ENCODE assay signal across 19 mouse cellular contexts in genomic region chr15:101455891-101456290, GRCm38 (mm10). TPM values are rescaled to one million over a fixed set of nuclear protein-coding genes. Genes with fewer than 3 reads are reported as not detected.
"Had no signal": no experiment of that assay in that cellular context is flagged by ENCODE, and none has a peak within 500 bp of the region (broad histone marks: within the 10 kb centered on the region; RNA-seq: fewer than 3 reads in every experiment).

No protein-coding gene starts in this region.

- H3K4me3 ChIP-seq: intestine, embryonic 15.5 days; kidney, embryonic 15.5 days; limb, embryonic 12.5 days; midbrain, embryonic 15.5 days had no signal

- H3K9me3 ChIP-seq: intestine, embryonic 15.5 days; kidney, embryonic 15.5 days; midbrain, embryonic 15.5 days had no signal

- H3K9ac ChIP-seq: intestine, embryonic 15.5 days; kidney, embryonic 15.5 days; limb, embryonic 12.5 days; liver, embryonic 14.5 days; midbrain, embryonic 15.5 days had no signal

- DNase-seq: kidney, adult 18-20 months; layer of hippocampus, adult 9-11 months; liver; lung, adult 2 months; lung, postnatal 36 days; right cerebral cortex, adult 18-20 months; right cerebral cortex, postnatal 25 days had no signal

- H3K27ac ChIP-seq: intestine, embryonic 15.5 days; kidney, embryonic 15.5 days; limb, embryonic 12.5 days; liver, embryonic 14.5 days; midbrain, embryonic 15.5 days had no signal

- H3K36me3 ChIP-seq: intestine, embryonic 15.5 days; kidney, embryonic 15.5 days; limb, embryonic 12.5 days; midbrain, embryonic 15.5 days had no signal

- H3K27me3 ChIP-seq: intestine, embryonic 15.5 days; kidney, embryonic 15.5 days; midbrain, embryonic 15.5 days had no signal

- H3K4me2 ChIP-seq: intestine, embryonic 15.5 days; kidney, embryonic 15.5 days; limb, embryonic 12.5 days; midbrain, embryonic 15.5 days had no signal

- H3K4me1 ChIP-seq: intestine, embryonic 15.5 days; limb, embryonic 12.5 days had no signal

- ATAC-seq: intestine, embryonic 15.5 days; lung, postnatal 0 days; midbrain, embryonic 15.5 days had no signal

RNA-seq across cellular contexts. Expression of gene Krt81, which starts 7.7 kb away (rescaled TPM):
- total RNA-seq: left cerebral cortex, postnatal 36 days; megakaryocyte progenitor cell, adult 5-6 weeks had no signal
- polyA plus RNA-seq: intestine, embryonic 15.5 days; kidney, embryonic 15.5 days; large intestine, adult 2 months; limb, embryonic 12.5 days; liver, embryonic 14.5 days; lung, adult 2 months; lung, postnatal 0 days; neural tube, embryonic 14.5 days; small intestine, adult 2 months; stomach, embryonic 16.5 days had no signal

RNA-seq across cellular contexts. Expression of gene Krt88, which starts 8.3 kb away (rescaled TPM):
- total RNA-seq: left cerebral cortex, postnatal 36 days; megakaryocyte progenitor cell, adult 5-6 weeks had no signal
- polyA plus RNA-seq: intestine, embryonic 15.5 days; limb, embryonic 12.5 days; liver, embryonic 14.5 days; lung, adult 2 months; midbrain, embryonic 15.5 days; neural tube, embryonic 14.5 days; small intestine, adult 2 months had no signal

RNA-seq across cellular contexts. Expression of gene Krt87, which starts 17.3 kb away (rescaled TPM):
- polyA plus RNA-seq: kidney, embryonic 15.5 days; liver, embryonic 14.5 days had no signal

RNA-seq across cellular contexts. Expression of gene Krt86, which starts 17.4 kb away (rescaled TPM):
- total RNA-seq: left cerebral cortex, postnatal 36 days; megakaryocyte progenitor cell, adult 5-6 weeks had no signal
- polyA plus RNA-seq: intestine, embryonic 15.5 days; kidney, embryonic 15.5 days; limb, embryonic 12.5 days; liver, embryonic 14.5 days; lung, postnatal 0 days; midbrain, embryonic 15.5 days; neural tube, embryonic 14.5 days; small intestine, adult 2 months; stomach, embryonic 16.5 days had no signal

RNA-seq across cellular contexts. Expression of gene Krt83, which starts 35.4 kb away (rescaled TPM):
- total RNA-seq: left cerebral cortex, postnatal 36 days had no signal
- polyA plus RNA-seq: kidney, embryonic 15.5 days; limb, embryonic 12.5 days; lung, postnatal 0 days; midbrain, embryonic 15.5 days; neural tube, embryonic 14.5 days; stomach, embryonic 16.5 days had no signal
